Mouse (Mus musculus) ovary, postnatal 10 days (tissue): ENCODE data around the gene Ankrd34b.

ENCODE experiments used
- DNase-seq: peaks from one replicate; pipeline ENCODE4 v3.0.0; 2022; ENCODE audit warnings: low spot score

Ankrd34b gene

DNA sequence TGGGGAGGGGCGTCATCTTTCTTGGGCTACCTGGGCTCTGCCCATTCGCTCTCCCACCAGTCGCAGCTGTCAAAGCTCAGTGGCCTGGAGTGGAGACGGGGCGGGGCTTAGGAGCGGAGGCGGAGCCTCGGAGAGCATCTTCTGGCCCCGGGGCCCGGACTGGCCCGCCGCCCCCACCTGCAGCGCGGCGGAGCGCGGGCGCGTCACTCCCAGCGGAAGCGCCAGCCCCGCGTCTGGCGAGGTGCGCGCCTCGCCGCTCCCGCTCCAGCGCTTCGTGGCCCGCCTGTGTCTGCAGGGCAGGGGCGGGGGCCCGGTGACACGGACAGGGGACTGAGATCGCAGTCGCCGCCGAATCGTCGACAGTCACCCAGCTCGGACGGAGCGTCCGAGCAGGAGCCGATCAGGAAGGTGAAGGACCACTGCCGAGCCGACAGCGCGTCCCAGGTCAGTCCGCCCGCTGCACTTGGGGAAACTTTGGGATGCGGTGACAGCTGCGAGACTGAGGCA, at the start of gene Ankrd34b:
Gene Ankrd34b (plus strand): TSS at position 139 of the 507 bp plus-strand sequence.
- DNase-seq = no peak

- DNase-seq = no peak
These were observed 38.3 kb upstream of the Ankrd34b start for GRCm38 (mm10) chr13:92387367-92387766.

- no peak for DNase-seq
These were observed 32.5 kb upstream of the Ankrd34b start for GRCm38 (mm10) chr13:92393047-92393661.

- DNase-seq = no peak
These were observed 27.0 kb upstream of the Ankrd34b start for GRCm38 (mm10) chr13:92398491-92399384.

- DNase-seq = no peak
These were observed 23.6 kb upstream of the Ankrd34b start for GRCm38 (mm10) chr13:92402063-92402462.

DNA sequence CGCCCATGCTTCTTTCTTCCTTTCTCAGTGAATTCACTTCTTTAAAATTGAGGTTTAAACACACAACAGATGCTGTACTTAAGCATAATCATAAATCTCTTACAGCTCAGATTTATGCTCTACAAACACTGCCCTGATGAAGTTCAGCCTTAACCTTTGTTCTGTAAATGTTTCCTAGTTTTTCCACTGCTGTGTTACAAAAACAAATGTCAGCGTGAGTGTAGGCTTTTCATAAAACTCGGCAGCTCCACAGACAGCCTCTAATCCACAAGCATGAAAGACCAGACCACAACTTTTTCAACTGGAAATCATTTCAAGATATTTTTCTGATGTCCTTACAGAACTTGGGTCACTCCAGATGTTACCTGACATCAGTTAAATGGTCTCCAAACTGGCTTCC, 22.2 kb upstream of the Ankrd34b start:
- no peak for DNase-seq

GRCm38 (mm10) chr13:92410486-92410885, 15.2 kb upstream of the Ankrd34b start:
- DNase-seq = no peak

GRCm38 (mm10) chr13:92419630-92420029, 6.1 kb upstream of the Ankrd34b start:
- no peak for DNase-seq

GRCm38 (mm10) chr13:92423711-92424110, 2.0 kb upstream of the Ankrd34b start:
- no peak for DNase-seq

GRCm38 (mm10) chr13:92426294-92427051, 777 bp downstream of the Ankrd34b start:
- DNase-seq = peak; percentile 2

GRCm38 (mm10) chr13:92427351-92427855, 1.7 kb downstream of the Ankrd34b start:
- no peak for DNase-seq

- DNase-seq = no peak
These were observed 13.0 kb downstream of the Ankrd34b start for GRCm38 (mm10) chr13:92438656-92439055.

GRCm38 (mm10) chr13:92440286-92440685, 14.6 kb downstream of the Ankrd34b start:
- DNase-seq = no peak

DNA sequence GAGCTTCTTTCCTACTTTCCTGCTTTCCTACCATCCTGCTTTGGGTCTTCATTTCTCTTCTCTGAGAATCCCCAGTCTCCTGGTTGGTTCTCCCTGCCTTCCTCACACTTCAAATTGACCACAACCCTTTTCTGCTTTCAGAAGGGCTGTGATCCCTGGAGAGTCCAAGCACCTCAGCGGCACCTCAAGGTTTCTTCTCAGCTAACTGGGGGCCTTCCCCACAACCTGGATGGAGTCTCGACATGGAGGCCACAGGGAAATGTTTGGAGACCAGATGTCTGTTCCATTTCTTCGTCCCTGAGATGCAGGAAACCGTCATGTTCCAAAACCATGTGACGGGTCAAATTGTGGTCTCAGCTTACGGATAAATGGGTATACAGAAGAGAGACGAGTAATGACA, 21.2 kb downstream of the Ankrd34b start:
- DNase-seq = no peak

DNA sequence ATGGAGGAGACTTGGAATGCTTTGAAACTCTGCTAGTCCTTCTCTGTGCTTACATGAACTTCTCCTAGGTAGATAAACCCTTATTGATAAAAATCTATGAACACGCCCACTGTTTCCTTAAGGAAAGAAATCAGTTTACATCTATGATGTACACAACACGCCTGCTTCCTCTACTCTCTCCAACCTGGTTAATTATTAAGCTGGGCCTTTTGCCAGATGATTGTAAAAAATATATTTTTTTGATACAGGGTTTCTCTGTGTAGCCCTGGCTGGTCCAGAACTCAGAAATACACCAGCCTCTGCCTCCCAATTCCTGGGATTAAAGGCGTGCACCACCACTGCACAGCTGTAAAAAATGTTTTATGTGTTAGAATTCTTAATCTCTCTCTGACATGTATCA, 39.0 kb downstream of the Ankrd34b start:
- no peak for DNase-seq

DNA sequence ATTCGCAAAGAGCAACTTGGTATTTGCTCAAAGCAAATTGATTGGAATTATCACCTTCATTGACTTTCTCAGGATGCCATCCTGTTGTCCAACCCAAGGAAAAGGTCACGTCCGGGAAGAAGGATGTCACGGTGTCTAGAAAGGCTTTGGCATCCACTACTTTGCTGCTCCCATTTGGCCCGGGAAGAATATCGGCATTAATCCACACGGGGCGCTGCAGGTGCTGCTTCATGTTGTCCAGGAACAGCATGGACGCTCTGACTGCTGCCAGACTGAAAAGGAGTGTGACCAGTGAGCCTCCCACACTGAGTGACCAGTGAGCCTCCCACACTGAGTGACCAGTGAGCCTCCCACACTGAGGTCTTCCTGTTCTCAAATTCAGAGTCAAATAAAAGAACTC, 42.2 kb downstream of the Ankrd34b start:
- no peak for DNase-seq

DNA sequence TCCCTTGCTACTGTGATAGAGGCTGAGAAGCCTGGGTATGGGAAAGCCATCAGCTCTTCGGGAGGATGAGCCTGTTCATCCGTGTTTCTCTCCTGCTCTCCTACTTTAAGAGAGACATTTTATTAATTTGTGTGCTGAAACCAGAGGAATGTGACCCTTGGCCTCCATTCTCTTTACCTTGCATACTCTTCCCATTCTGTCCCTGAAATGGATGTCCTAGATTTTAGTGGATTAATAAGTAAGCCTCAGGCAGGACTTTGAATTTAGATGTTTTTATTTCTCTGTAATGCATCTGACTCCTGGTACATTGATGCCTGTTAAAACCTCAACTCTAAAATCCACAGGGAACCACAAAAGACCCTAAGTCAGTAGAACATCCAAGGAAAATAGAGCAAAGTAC, 43.7 kb downstream of the Ankrd34b start:
- no peak for DNase-seq

GRCm38 (mm10) chr13:92470151-92470550, 44.5 kb downstream of the Ankrd34b start:
- no peak for DNase-seq

GRCm38 (mm10) chr13:92483348-92483747, 57.7 kb downstream of the Ankrd34b start:
- DNase-seq = no peak

GRCm38 (mm10) chr13:92483852-92484463, 58.3 kb downstream of the Ankrd34b start, which contains the start of gene Fam151b:
Gene Fam151b, minus strand, starts transcription at chr13:92484015.
- DNase-seq = peak; percentile 60

DNA sequence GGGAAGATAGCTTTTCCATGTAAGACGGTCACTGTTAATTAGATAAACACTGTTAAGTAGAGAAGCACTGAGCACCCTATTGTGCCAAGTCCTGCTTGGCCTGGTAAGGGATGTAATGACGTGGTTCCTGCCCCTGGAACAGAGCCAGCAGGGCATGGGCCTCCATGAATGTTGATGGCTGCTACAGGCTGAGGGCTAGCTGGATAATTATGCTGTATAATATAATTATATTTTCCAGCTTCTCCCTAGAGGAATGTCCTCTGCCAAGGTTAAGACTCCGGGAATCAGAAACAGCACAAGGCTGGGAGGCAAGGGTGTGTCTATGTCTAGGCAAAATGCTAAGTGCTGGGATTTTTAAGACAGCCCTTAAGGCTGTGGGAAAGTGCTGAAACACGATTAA, 65.1 kb downstream of the Ankrd34b start:
- no peak for DNase-seq
